Mouse (Mus musculus): Measurements from ENCODE around the gene Nif3l1. TPM values are rescaled to one million over a fixed set of nuclear protein-coding genes. Genes with fewer than 3 reads are reported as not detected.

The Nif3l1 gene
- polyA plus RNA-seq, 2 experiments: 40.5 to 43.6 TPM

GRCm38 (mm10) chr1:58498758-58499157 is 53.8 kb downstream of the Nif3l1 start:
- H3K27me3 ChIP-seq (ENCODE audit: control insufficient read depth, insufficient read depth, low read length): no peaks in the 10 kb centered on the region
- no peaks in the 10 kb centered on the region for H3K9me3 ChIP-seq (ENCODE audit: control insufficient read depth, low read length)
- H3K27ac ChIP-seq (replicated peaks; ENCODE audit: low read depth, low read length): no peak overlapping the region
- no peak overlapping the region for H3K4me3 ChIP-seq (replicated peaks; ENCODE audit: low read length)
- DNase-seq (ENCODE audit: low spot score): no peak
- H3K4me2 ChIP-seq (replicated peaks; ENCODE audit: low read depth, low read length, severe bottlenecking): no peak overlapping the region
- peaks cover 48% of the 10 kb centered on the region for H3K36me3 ChIP-seq (ENCODE audit: control insufficient read depth, insufficient read depth, low read length)
- ATAC-seq (ENCODE audit: low FRiP score, low read depth): no peak
- H3K4me1 ChIP-seq (ENCODE audit: control insufficient read depth, insufficient read depth, low read length): peaks cover 5% of the 10 kb centered on the region
- TF ChIP-seq POLR2A (IDR thresholded peaks at IDR 0.05; ENCODE audit: borderline replicate concordance, extremely low read depth, insufficient read depth, insufficient read length): no peak
- no peak overlapping the region for H3K9ac ChIP-seq (ENCODE audit: low read depth, low read length, severe bottlenecking)
- 95% methylated on average over 1 of the region's 1 CpGs for WGBS

GRCm38 (mm10) chr1:58503134-58503533 is 58.2 kb downstream of the Nif3l1 start:
- no peak overlapping the region for H3K9ac ChIP-seq (ENCODE audit: low read depth, low read length, severe bottlenecking)
- H3K4me2 ChIP-seq (replicated peaks; ENCODE audit: low read depth, low read length, severe bottlenecking): peak overlapping the region; percentile 89; the same call in 1 of the 2 replicates
- no peaks in the 10 kb centered on the region for H3K27me3 ChIP-seq (ENCODE audit: control insufficient read depth, insufficient read depth, low read length)
- no peak for TF ChIP-seq POLR2A (IDR thresholded peaks at IDR 0.05; ENCODE audit: borderline replicate concordance, extremely low read depth, insufficient read depth, insufficient read length)
- no peak overlapping the region for H3K27ac ChIP-seq (replicated peaks; ENCODE audit: low read depth, low read length)
- no peak for ATAC-seq (ENCODE audit: low FRiP score, low read depth)
- peaks cover 8% of the 10 kb centered on the region for H3K4me1 ChIP-seq (ENCODE audit: control insufficient read depth, insufficient read depth, low read length)
- H3K4me3 ChIP-seq (replicated peaks; ENCODE audit: low read length): no peak overlapping the region
- DNase-seq (ENCODE audit: low spot score): no peak
- peaks cover 24% of the 10 kb centered on the region for H3K9me3 ChIP-seq (ENCODE audit: control insufficient read depth, low read length)
- H3K36me3 ChIP-seq (ENCODE audit: control insufficient read depth, insufficient read depth, low read length): peaks cover 16% of the 10 kb centered on the region

GRCm38 (mm10) chr1:58503793-58504370 is 58.9 kb downstream of the Nif3l1 start:
- no peak for ATAC-seq (ENCODE audit: low FRiP score, low read depth)
- no peak for TF ChIP-seq POLR2A (IDR thresholded peaks at IDR 0.05; ENCODE audit: borderline replicate concordance, extremely low read depth, insufficient read depth, insufficient read length)

GRCm38 (mm10) chr1:58504577-58505254 is 59.8 kb downstream of the Nif3l1 start, which contains the start of gene Orc2:
Gene Orc2, minus strand, starts transcription at chr1:58505109.
- WGBS: under 1% methylated on average over 57 of the region's 64 CpGs
- H3K9ac ChIP-seq (ENCODE audit: low read depth, low read length, severe bottlenecking): peak within 1 kb of the TSS; percentile 88
- peaks cover 32% of the 10 kb centered on the region for H3K9me3 ChIP-seq (ENCODE audit: control insufficient read depth, low read length)
- H3K27me3 ChIP-seq (ENCODE audit: control insufficient read depth, insufficient read depth, low read length): no peaks in the 10 kb centered on the region
- peak within 1 kb of the TSS; percentile 93 for H3K4me3 ChIP-seq (replicated peaks; ENCODE audit: low read length)
- peak within 1 kb of the TSS; percentile 89 for H3K4me2 ChIP-seq (replicated peaks; ENCODE audit: low read depth, low read length, severe bottlenecking)
- peaks cover 8% of the 10 kb centered on the region for H3K4me1 ChIP-seq (ENCODE audit: control insufficient read depth, insufficient read depth, low read length)
- DNase-seq (ENCODE audit: low spot score) (peak; percentile 96), ATAC-seq (ENCODE audit: low FRiP score, low read depth) (peak; percentile 99)
- H3K36me3 ChIP-seq (ENCODE audit: control insufficient read depth, insufficient read depth, low read length): peaks cover 9% of the 10 kb centered on the region
- H3K27ac ChIP-seq (replicated peaks; ENCODE audit: low read depth, low read length): peak within 1 kb of the TSS; percentile 84
- TF ChIP-seq POLR2A (IDR thresholded peaks at IDR 0.05; ENCODE audit: borderline replicate concordance, extremely low read depth, insufficient read depth, insufficient read length): peak; percentile 64; the same call in 1 of the 2 replicates

More at GRCm38 (mm10) chr1:58503793-58504370, 58.9 kb downstream of the Nif3l1 start:
- H3K4me3 ChIP-seq (replicated peaks; ENCODE audit: low read length): peak overlapping the region; percentile 93
- H3K27ac ChIP-seq (replicated peaks; ENCODE audit: low read depth, low read length): no peak overlapping the region
- H3K36me3 ChIP-seq (ENCODE audit: control insufficient read depth, insufficient read depth, low read length): peaks cover 16% of the 10 kb centered on the region
- H3K27me3 ChIP-seq (ENCODE audit: control insufficient read depth, insufficient read depth, low read length): no peaks in the 10 kb centered on the region
- H3K4me2 ChIP-seq (replicated peaks; ENCODE audit: low read depth, low read length, severe bottlenecking): peak overlapping the region; percentile 89
- peak overlapping the region; percentile 88 for H3K9ac ChIP-seq (ENCODE audit: low read depth, low read length, severe bottlenecking)
- H3K4me1 ChIP-seq (ENCODE audit: control insufficient read depth, insufficient read depth, low read length): peaks cover 8% of the 10 kb centered on the region
- 27% methylated on average over 9 of the region's 9 CpGs for WGBS
- peaks cover 31% of the 10 kb centered on the region for H3K9me3 ChIP-seq (ENCODE audit: control insufficient read depth, low read length)
- DNase-seq (ENCODE audit: low spot score): no peak

- no peak for TF ChIP-seq POLR2A (IDR thresholded peaks at IDR 0.05; ENCODE audit: borderline replicate concordance, extremely low read depth, insufficient read depth, insufficient read length)
- peaks cover 32% of the 10 kb centered on the region for H3K9me3 ChIP-seq (ENCODE audit: control insufficient read depth, low read length)
- ATAC-seq (ENCODE audit: low FRiP score, low read depth): no peak
- H3K27ac ChIP-seq (replicated peaks; ENCODE audit: low read depth, low read length): no peak overlapping the region
- no peak overlapping the region for H3K9ac ChIP-seq (ENCODE audit: low read depth, low read length, severe bottlenecking)
- H3K4me1 ChIP-seq (ENCODE audit: control insufficient read depth, insufficient read depth, low read length): peaks cover 8% of the 10 kb centered on the region
- H3K36me3 ChIP-seq (ENCODE audit: control insufficient read depth, insufficient read depth, low read length): no peaks in the 10 kb centered on the region
- H3K27me3 ChIP-seq (ENCODE audit: control insufficient read depth, insufficient read depth, low read length): no peaks in the 10 kb centered on the region
- DNase-seq (ENCODE audit: low spot score): no peak
- H3K4me3 ChIP-seq (replicated peaks; ENCODE audit: low read length): no peak overlapping the region
- no peak overlapping the region for H3K4me2 ChIP-seq (replicated peaks; ENCODE audit: low read depth, low read length, severe bottlenecking)
- WGBS: 96% methylated on average over 3 of the region's 3 CpGs
Measured at GRCm38 (mm10) chr1:58507249-58507648, 62.3 kb downstream of the Nif3l1 start.

Other genes with a start within 250 kb of the Nif3l1 start
- gene Aox4, start 234.8 kb upstream of the Nif3l1 start, polyA plus RNA-seq (2012; rRNA removed): 0.37 and 0.78 TPM in 2 replicates
- 1.3 and 2.5 TPM in 2 replicates for gene Aox4, start 234.8 kb upstream of the Nif3l1 start, polyA plus RNA-seq (2014; fragmentation: Nextera tagmentation; extraction: Ambion mirVana)
- gene Aox2, start 166.8 kb upstream of the Nif3l1 start, polyA plus RNA-seq (2012; rRNA removed): 0.04 and 0.10 TPM in 2 replicates
- 0.06 and 0.12 TPM in 2 replicates for gene Aox2, start 166.8 kb upstream of the Nif3l1 start, polyA plus RNA-seq (2014; fragmentation: Nextera tagmentation; extraction: Ambion mirVana)
- gene Bzw1, start 52.3 kb upstream of the Nif3l1 start, polyA plus RNA-seq (2012; rRNA removed): 105 and 112 TPM in 2 replicates
- gene Bzw1, start 52.3 kb upstream of the Nif3l1 start, polyA plus RNA-seq (2014; fragmentation: Nextera tagmentation; extraction: Ambion mirVana): 350 and 367 TPM in 2 replicates
- 295 and 381 TPM in 2 replicates for gene Clk1, start 21.1 kb upstream of the Nif3l1 start, polyA plus RNA-seq (2012; rRNA removed)
- 197 and 236 TPM in 2 replicates for gene Clk1, start 21.1 kb upstream of the Nif3l1 start, polyA plus RNA-seq (2014; fragmentation: Nextera tagmentation; extraction: Ambion mirVana)
- gene Ppil3, start 335 bp downstream of the Nif3l1 start, polyA plus RNA-seq (2012; rRNA removed): 33.1 and 40.9 TPM in 2 replicates
- 56.0 and 59.4 TPM in 2 replicates for gene Ppil3, start 335 bp downstream of the Nif3l1 start, polyA plus RNA-seq (2014; fragmentation: Nextera tagmentation; extraction: Ambion mirVana)
- gene Orc2, start 60.0 kb downstream of the Nif3l1 start, polyA plus RNA-seq (2012; rRNA removed): 21.5 and 23.5 TPM in 2 replicates
- 29.4 and 34.1 TPM in 2 replicates for gene Orc2, start 60.0 kb downstream of the Nif3l1 start, polyA plus RNA-seq (2014; fragmentation: Nextera tagmentation; extraction: Ambion mirVana)
- gene Fam126b, start 141.2 kb downstream of the Nif3l1 start, polyA plus RNA-seq (2012; rRNA removed): 3.1 and 3.2 TPM in 2 replicates
- gene Fam126b, start 141.2 kb downstream of the Nif3l1 start, polyA plus RNA-seq (2014; fragmentation: Nextera tagmentation; extraction: Ambion mirVana): 7.2 and 8.9 TPM in 2 replicates
- 97.4 and 136 TPM in 2 replicates for gene Ndufb3, start 141.2 kb downstream of the Nif3l1 start, polyA plus RNA-seq (2012; rRNA removed)
- 149 and 164 TPM in 2 replicates for gene Ndufb3, start 141.2 kb downstream of the Nif3l1 start, polyA plus RNA-seq (2014; fragmentation: Nextera tagmentation; extraction: Ambion mirVana)